Mouse (Mus musculus) thymus, postnatal 36 days (tissue): ENCODE measurements around the gene 4931428L18Rik.

ENCODE experiments used
- DNase-seq, 2 experiments: peaks; one replicate each; pipeline ENCODE4 v3.0.0; 2022; ENCODE audit warnings: mixed read lengths in 2 of 2

The 4931428L18Rik gene

GRCm38 (mm10) chr1:31222564-31222963 lies at the start of gene 4931428L18Rik, which contains the start of gene Pih1d3:
TSS of gene 4931428L18Rik (minus strand) at chr1:31222684.
TSS of gene Pih1d3 (plus strand) at chr1:31222838.
- peak; percentile 8 to 32 for DNase-seq

GRCm38 (mm10) chr1:31260218-31260923 lies 37.9 kb upstream of the 4931428L18Rik start:
- DNase-seq: no peak

- no peak for DNase-seq
Observed at GRCm38 (mm10) chr1:31233319-31234036, 11.0 kb upstream of the 4931428L18Rik start.

GRCm38 (mm10) chr1:31220599-31221250 lies 1.8 kb downstream of the 4931428L18Rik start:
- no peak for DNase-seq

GRCm38 (mm10) chr1:31214831-31215230 lies 7.7 kb downstream of the 4931428L18Rik start:
- no peak for DNase-seq

GRCm38 (mm10) chr1:31210144-31210543 lies 12.3 kb downstream of the 4931428L18Rik start:
- DNase-seq: no peak

GRCm38 (mm10) chr1:31205770-31206169 lies 16.7 kb downstream of the 4931428L18Rik start:
- no peak for DNase-seq

GRCm38 (mm10) chr1:31205346-31205745 lies 17.1 kb downstream of the 4931428L18Rik start:
- DNase-seq: no peak

- DNase-seq: no peak
Observed at GRCm38 (mm10) chr1:31203771-31204170, 18.7 kb downstream of the 4931428L18Rik start.

GRCm38 (mm10) chr1:31196959-31197358 lies 25.5 kb downstream of the 4931428L18Rik start:
- DNase-seq: no peak

GRCm38 (mm10) chr1:31195633-31196032 lies 26.9 kb downstream of the 4931428L18Rik start:
- DNase-seq: no peak

GRCm38 (mm10) chr1:31190237-31190866 lies 32.1 kb downstream of the 4931428L18Rik start:
- DNase-seq: no peak

- no peak for DNase-seq
Observed at GRCm38 (mm10) chr1:31178264-31178663, 44.2 kb downstream of the 4931428L18Rik start.

GRCm38 (mm10) chr1:31176101-31176500 lies 46.4 kb downstream of the 4931428L18Rik start, which contains the start of gene Lgsn:
TSS of gene Lgsn (plus strand) at chr1:31176401.
- no peak for DNase-seq

GRCm38 (mm10) chr1:31175401-31175800 lies 47.1 kb downstream of the 4931428L18Rik start:
- DNase-seq: no peak

GRCm38 (mm10) chr1:31165326-31166121 lies 57.0 kb downstream of the 4931428L18Rik start:
- DNase-seq: no peak

- no peak for DNase-seq
Observed at GRCm38 (mm10) chr1:31164527-31165189, 57.8 kb downstream of the 4931428L18Rik start.

GRCm38 (mm10) chr1:31156884-31157283 lies 65.6 kb downstream of the 4931428L18Rik start:
- DNase-seq: no peak

GRCm38 (mm10) chr1:31156185-31156584 lies 66.3 kb downstream of the 4931428L18Rik start:
- DNase-seq: no peak

GRCm38 (mm10) chr1:31153793-31154349 lies 68.6 kb downstream of the 4931428L18Rik start:
- peak; percentile 5 to 8 for DNase-seq

GRCm38 (mm10) chr1:31152799-31153426 lies 69.6 kb downstream of the 4931428L18Rik start:
- DNase-seq: no peak
